Mouse (Mus musculus) liver, postnatal 0 days (tissue): ENCODE results near the gene Cnga1.
"Not testable (repeated sequence)": the region's sequence is repeated elsewhere in the genome, so short reads cannot be mapped to it uniquely, and the experiment has no call there.

Experiments
- CTCF ChIP-seq: sonication (generic); IDR thresholded peaks from 2 replicates; pipeline ENCODE4 v1.5.1; 2016; ENCODE audit warnings: antibody characterized with exemption, low read depth
- EP300 ChIP-seq: IDR thresholded peaks from 2 replicates; pipeline ENCODE4 v1.6.1; 2016; ENCODE audit warnings: antibody characterized with exemption, low read depth, mild to moderate bottlenecking

- not testable (repeated sequence) for TF ChIP-seq CTCF, EP300
Measured at GRCm38 (mm10) chr5:72586667-72587191, 57.3 kb downstream of the Cnga1 start.
